Mouse (Mus musculus): ENCODE measurements around the gene Eif4a2. TPM values are rescaled to one million over a fixed set of nuclear protein-coding genes. Genes with fewer than 3 reads are reported as not detected.

The Eif4a2 gene
- polyA plus RNA-seq, 1 experiment, result 86.9 TPM

- Histone ChIP-seq H3K36me3 (ENCODE audit: control insufficient read depth, insufficient read depth) (peaks cover 82% of the 10 kb centered on the region), H3ac (ENCODE audit: control insufficient read depth, insufficient read length, low read depth) (no peak overlapping the region), H3K79me2 (ENCODE audit: control insufficient read depth, insufficient read depth) (peaks cover 50% of the 10 kb centered on the region), H3K27me3 (ENCODE audit: control insufficient read depth, insufficient read depth, insufficient read length) (no peaks in the 10 kb centered on the region), H3K79me3 (ENCODE audit: low read depth) (peaks cover 44% of the 10 kb centered on the region), H3K4me3 (ENCODE audit: insufficient read depth, poor library complexity, severe bottlenecking) (no peak overlapping the region)
- TF ChIP-seq MYOG (IDR thresholded peaks at IDR 0.05; ENCODE audit: control insufficient read depth, extremely low read depth, insufficient read length) (no peak), MYOD1 (IDR thresholded peaks at IDR 0.05; ENCODE audit: control insufficient read depth, insufficient read length, low read depth) (no peak), MAX (IDR thresholded peaks at IDR 0.05) (no peak), USF1 (IDR thresholded peaks at IDR 0.05; ENCODE audit: low read depth) (no peak), FOSL1 (IDR thresholded peaks at IDR 0.05; ENCODE audit: insufficient read depth, low read length, poor library complexity, severe bottlenecking) (no peak), CTCF (IDR thresholded peaks at IDR 0.05; ENCODE audit: control insufficient read depth, insufficient read depth, insufficient read length) (no peak), CEBPB (IDR thresholded peaks at IDR 0.05; ENCODE audit: low read depth) (no peak)
Measured at GRCm38 (mm10) chr16:23112861-23113435, 5.7 kb downstream of the Eif4a2 start.

DNA sequence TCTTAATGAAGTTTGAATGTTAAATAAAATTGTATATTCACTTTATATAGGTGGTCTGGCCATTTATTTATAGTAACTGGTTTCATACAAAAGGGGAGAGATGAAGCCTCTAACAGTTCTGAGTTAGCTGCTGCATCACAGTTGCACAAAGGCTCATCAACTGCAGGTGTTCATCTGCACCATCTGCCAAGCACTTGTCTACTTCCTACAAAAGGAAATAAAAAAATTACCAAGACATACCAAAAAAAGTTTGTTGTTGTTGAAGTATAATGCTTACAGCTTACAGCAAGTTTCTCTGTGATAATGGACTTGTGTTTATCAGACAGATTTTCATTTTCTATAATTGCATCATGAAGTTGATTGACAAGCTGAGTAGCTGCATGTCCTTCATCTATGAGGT is 6.7 kb downstream of the Eif4a2 start:
- Histone ChIP-seq H3K4me3 (ENCODE audit: insufficient read depth, poor library complexity, severe bottlenecking) (no peak overlapping the region), H3K79me2 (ENCODE audit: control insufficient read depth, insufficient read depth) (peaks cover 41% of the 10 kb centered on the region), H3K79me3 (ENCODE audit: low read depth) (peaks cover 34% of the 10 kb centered on the region), H3K27me3 (ENCODE audit: control insufficient read depth, insufficient read depth, insufficient read length) (no peaks in the 10 kb centered on the region), H3ac (ENCODE audit: control insufficient read depth, insufficient read length, low read depth) (no peak overlapping the region), H3K36me3 (ENCODE audit: control insufficient read depth, insufficient read depth) (peaks cover 83% of the 10 kb centered on the region)
- TF ChIP-seq FOSL1 (IDR thresholded peaks at IDR 0.05; ENCODE audit: insufficient read depth, low read length, poor library complexity, severe bottlenecking), result no peak
- TF ChIP-seq CTCF (IDR thresholded peaks at IDR 0.05; ENCODE audit: control insufficient read depth, insufficient read depth, insufficient read length), result no peak
- TF ChIP-seq MYOG (IDR thresholded peaks at IDR 0.05; ENCODE audit: control insufficient read depth, extremely low read depth, insufficient read length), result no peak
- no peak for TF ChIP-seq MYOD1 (IDR thresholded peaks at IDR 0.05; ENCODE audit: control insufficient read depth, insufficient read length, low read depth)
- TF ChIP-seq USF1 (IDR thresholded peaks at IDR 0.05; ENCODE audit: low read depth), result no peak

DNA sequence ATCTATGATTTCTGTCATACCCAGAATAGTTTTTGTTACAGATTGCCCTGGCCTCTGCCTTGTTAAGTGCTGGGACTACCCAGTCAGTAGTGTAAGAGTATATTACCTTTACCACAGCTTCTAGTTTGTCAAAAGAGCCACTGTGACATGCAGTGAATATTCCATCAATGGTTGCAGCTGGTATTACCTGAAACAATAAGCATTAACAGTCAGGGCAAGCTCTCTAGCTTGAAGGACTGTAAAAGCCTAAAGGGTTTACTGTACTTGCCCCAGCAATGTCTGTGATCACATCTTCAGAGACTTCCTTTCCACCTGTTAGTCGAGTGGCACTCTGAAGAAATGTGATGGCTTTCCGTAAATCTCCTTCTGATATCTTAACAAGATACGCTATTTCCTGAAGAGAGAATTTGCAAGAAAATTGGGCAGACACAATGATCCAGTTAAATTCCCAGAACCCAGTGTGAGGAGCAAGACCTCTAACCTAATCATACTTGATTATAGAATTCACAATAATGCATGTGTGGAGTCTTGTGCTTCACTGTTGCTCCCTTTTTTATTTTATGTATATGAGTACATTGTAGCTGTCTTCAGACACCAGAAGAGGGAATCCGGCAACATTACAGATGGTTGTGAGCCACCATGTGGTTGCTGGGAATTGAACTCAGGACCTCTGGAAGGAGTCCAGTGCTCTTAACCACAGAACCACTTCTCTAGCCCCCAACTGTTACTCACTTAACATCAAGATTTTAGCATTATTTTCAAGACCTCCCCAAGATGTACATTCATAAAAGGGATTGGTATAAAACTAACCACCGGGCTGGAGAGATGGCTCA is 7.3 kb downstream of the Eif4a2 start:
- Histone ChIP-seq H3K79me3 (ENCODE audit: low read depth) (peaks cover 28% of the 10 kb centered on the region), H3K4me3 (ENCODE audit: insufficient read depth, poor library complexity, severe bottlenecking) (no peak overlapping the region), H3ac (ENCODE audit: control insufficient read depth, insufficient read length, low read depth) (no peak overlapping the region), H3K27me3 (ENCODE audit: control insufficient read depth, insufficient read depth, insufficient read length) (no peaks in the 10 kb centered on the region), H3K79me2 (ENCODE audit: control insufficient read depth, insufficient read depth) (peaks cover 34% of the 10 kb centered on the region), H3K36me3 (ENCODE audit: control insufficient read depth, insufficient read depth) (peaks cover 83% of the 10 kb centered on the region)
- TF ChIP-seq FOSL1 (IDR thresholded peaks at IDR 0.05; ENCODE audit: insufficient read depth, low read length, poor library complexity, severe bottlenecking) (no peak), MYOD1 (IDR thresholded peaks at IDR 0.05; ENCODE audit: control insufficient read depth, insufficient read length, low read depth) (no peak), CEBPB (IDR thresholded peaks at IDR 0.05; ENCODE audit: low read depth) (no peak), MAX (IDR thresholded peaks at IDR 0.05) (no peak), CTCF (IDR thresholded peaks at IDR 0.05; ENCODE audit: control insufficient read depth, insufficient read depth, insufficient read length) (no peak), USF1 (IDR thresholded peaks at IDR 0.05; ENCODE audit: low read depth) (no peak), MYOG (IDR thresholded peaks at IDR 0.05; ENCODE audit: control insufficient read depth, extremely low read depth, insufficient read length) (no peak)

DNA sequence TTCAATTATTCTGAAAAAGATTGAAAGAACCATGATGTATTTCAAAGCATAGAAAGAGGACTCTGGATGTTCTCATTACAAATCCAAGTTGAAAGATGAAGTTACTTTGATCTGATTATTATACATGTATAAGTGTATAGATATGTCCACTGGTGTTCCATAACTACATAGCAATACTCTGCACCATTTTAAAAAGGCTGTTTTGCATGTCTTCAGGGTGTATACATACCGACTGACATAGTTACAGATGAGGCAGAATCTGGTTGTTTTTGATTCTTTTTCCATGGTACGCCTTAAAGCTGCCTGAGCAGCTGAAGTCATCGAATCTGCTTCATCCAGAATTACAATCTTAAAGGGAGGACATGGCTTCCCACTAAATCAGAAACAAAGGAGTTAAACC is 8.2 kb downstream of the Eif4a2 start:
- Histone ChIP-seq H3K79me3 (ENCODE audit: low read depth) (peaks cover 18% of the 10 kb centered on the region), H3K36me3 (ENCODE audit: control insufficient read depth, insufficient read depth) (peaks cover 83% of the 10 kb centered on the region), H3ac (ENCODE audit: control insufficient read depth, insufficient read length, low read depth) (no peak overlapping the region), H3K79me2 (ENCODE audit: control insufficient read depth, insufficient read depth) (peaks cover 25% of the 10 kb centered on the region), H3K4me3 (ENCODE audit: insufficient read depth, poor library complexity, severe bottlenecking) (no peak overlapping the region), H3K27me3 (ENCODE audit: control insufficient read depth, insufficient read depth, insufficient read length) (no peaks in the 10 kb centered on the region)
- TF ChIP-seq MAX (IDR thresholded peaks at IDR 0.05), result no peak
- TF ChIP-seq FOSL1 (IDR thresholded peaks at IDR 0.05; ENCODE audit: insufficient read depth, low read length, poor library complexity, severe bottlenecking), result no peak
- no peak for TF ChIP-seq MYOG (IDR thresholded peaks at IDR 0.05; ENCODE audit: control insufficient read depth, extremely low read depth, insufficient read length)
- no peak for TF ChIP-seq USF1 (IDR thresholded peaks at IDR 0.05; ENCODE audit: low read depth)
- no peak for TF ChIP-seq CTCF (IDR thresholded peaks at IDR 0.05; ENCODE audit: control insufficient read depth, insufficient read depth, insufficient read length)
- no peak for TF ChIP-seq CEBPB (IDR thresholded peaks at IDR 0.05; ENCODE audit: low read depth)
- no peak for TF ChIP-seq MYOD1 (IDR thresholded peaks at IDR 0.05; ENCODE audit: control insufficient read depth, insufficient read length, low read depth)

DNA sequence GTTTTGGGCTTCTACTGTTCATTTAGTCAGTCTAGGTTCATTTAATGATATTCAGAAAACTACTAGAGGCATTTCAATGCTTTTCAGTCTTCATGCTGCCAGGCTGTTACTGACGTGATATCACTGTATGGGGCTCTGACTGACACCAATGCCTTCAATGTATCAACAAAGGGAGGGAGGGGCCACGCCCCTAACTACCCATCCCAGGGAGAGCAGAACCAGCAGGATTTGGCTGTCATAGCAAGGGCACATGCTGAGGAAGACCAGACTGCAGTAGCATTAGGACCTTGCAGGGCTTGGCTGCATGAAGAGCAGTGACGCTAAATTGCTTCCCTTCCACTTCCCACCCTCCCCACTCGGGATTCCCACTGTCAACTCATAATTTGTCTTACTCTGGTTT is 9.9 kb downstream of the Eif4a2 start:
- no peak overlapping the region for H3ac ChIP-seq (ENCODE audit: control insufficient read depth, insufficient read length, low read depth)
- no peak for TF ChIP-seq USF1 (IDR thresholded peaks at IDR 0.05; ENCODE audit: low read depth)
- no peak for TF ChIP-seq MYOG (IDR thresholded peaks at IDR 0.05; ENCODE audit: control insufficient read depth, extremely low read depth, insufficient read length)
- TF ChIP-seq MYOD1 (IDR thresholded peaks at IDR 0.05; ENCODE audit: control insufficient read depth, insufficient read length, low read depth), result no peak
- TF ChIP-seq CEBPB (IDR thresholded peaks at IDR 0.05; ENCODE audit: low read depth), result no peak
- TF ChIP-seq CTCF (IDR thresholded peaks at IDR 0.05; ENCODE audit: control insufficient read depth, insufficient read depth, insufficient read length), result no peak
- TF ChIP-seq FOSL1 (IDR thresholded peaks at IDR 0.05; ENCODE audit: insufficient read depth, low read length, poor library complexity, severe bottlenecking), result no peak
- TF ChIP-seq MAX (IDR thresholded peaks at IDR 0.05), result no peak
- no peaks in the 10 kb centered on the region for H3K27me3 ChIP-seq (ENCODE audit: control insufficient read depth, insufficient read depth, insufficient read length)
- H3K4me3 ChIP-seq (ENCODE audit: insufficient read depth, poor library complexity, severe bottlenecking), result no peak overlapping the region
- peaks cover 5% of the 10 kb centered on the region for H3K79me3 ChIP-seq (ENCODE audit: low read depth)
- peaks cover 8% of the 10 kb centered on the region for H3K79me2 ChIP-seq (ENCODE audit: control insufficient read depth, insufficient read depth)
- peaks cover 83% of the 10 kb centered on the region for H3K36me3 ChIP-seq (ENCODE audit: control insufficient read depth, insufficient read depth)
